8 mouse cellular contexts compared by ENCODE assay signal in the genomic region with DNA sequence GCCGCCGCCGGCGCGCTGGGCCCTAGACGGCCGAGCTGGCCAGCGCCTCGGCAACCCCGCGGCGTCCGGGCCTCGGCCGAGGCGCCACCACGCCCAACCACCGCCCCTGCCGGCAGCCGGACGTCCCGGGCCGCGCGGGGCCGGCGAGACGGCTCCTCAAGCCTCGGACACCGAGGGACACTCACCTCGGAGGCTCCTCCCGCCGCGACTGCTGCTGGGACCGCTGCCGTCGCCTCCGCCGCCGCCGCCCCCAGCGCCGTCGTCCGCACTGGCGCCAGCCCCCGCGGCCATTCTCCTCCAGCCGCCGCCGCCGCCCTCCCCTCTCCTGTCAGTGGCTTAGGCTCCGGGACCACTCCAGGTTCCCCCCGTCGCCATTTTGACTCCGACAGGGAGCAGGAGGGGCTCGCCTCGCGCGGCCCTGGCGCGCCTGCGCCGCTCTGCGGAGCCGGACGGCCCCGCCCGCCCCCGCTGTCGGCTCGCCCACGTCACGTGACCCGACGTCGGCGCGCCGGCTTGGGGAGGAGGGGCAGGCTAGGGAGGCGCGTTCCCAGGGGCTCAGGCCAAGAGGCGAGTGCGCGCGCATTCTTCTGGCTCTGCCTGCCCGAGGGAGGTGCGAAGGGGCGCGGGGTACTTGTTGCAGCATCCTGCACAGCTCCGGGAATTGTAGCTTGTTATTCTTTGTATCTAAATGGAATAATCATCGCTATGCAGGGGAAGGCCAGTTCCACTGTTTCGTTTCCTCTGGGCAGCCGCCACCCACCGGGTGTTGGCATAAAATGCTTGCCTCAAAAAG. TPM values are rescaled to one million over a fixed set of nuclear protein-coding genes. Genes with fewer than 3 reads are reported as not detected.
DNase-seq lines count a peak whose midpoint lies in the region; ATAC-seq lines count a peak whose summit lies in the region.

A gene (minus strand): TSS at position 441 of the 793 bp plus-strand sequence.

- peaks cover 31% of the 10 kb centered on the region for H3K4me1 ChIP-seq in megakaryocyte, embryonic 14.5 days

- H3K4me3 ChIP-seq in megakaryocyte, embryonic 14.5 days (replicated peaks) = peak within 1 kb of the TSS; percentile 92

- peak; percentile 85 for ATAC-seq in common myeloid progenitor, adult 5-6 weeks (replicated peaks; ENCODE audit: low read depth, poor library complexity, severe bottlenecking)

- H3K27me3 ChIP-seq in megakaryocyte, embryonic 14.5 days (replicated peaks) = peaks cover 5% of the 10 kb centered on the region

- DNase-seq in ZHBTc4 (ENCODE audit: low read depth, low spot score) = peak; percentile 97
- DNase-seq in gastrocnemius, adult 8-10 months (ENCODE audit: low spot score in 2 of 2) = peak; percentile 93 to 95
- peak; percentile 60 for DNase-seq in hindlimb bud, embryonic 11.5 days (ENCODE audit: extremely low spot score, low read depth, low spot score)
- peak; percentile 86 to 92 for DNase-seq in left cerebral cortex, adult 8-10 months (ENCODE audit: low spot score in 2 of 2)
- DNase-seq in right cerebral cortex, postnatal 10 days (ENCODE audit: low spot score in 2 of 2) = peak; percentile 96 to 98
- DNase-seq in urinary bladder, postnatal 25 days (ENCODE audit: low spot score) = peak; percentile 98

- no peaks in the 10 kb centered on the region for H3K9me3 ChIP-seq in megakaryocyte, embryonic 14.5 days

- no peaks in the 10 kb centered on the region for H3K36me3 ChIP-seq in megakaryocyte, embryonic 14.5 days (replicated peaks; ENCODE audit: low read length)

RNA-seq across cellular contexts. Expression of the gene that starts here (rescaled TPM):
- 21.4 and 25.6 TPM in 2 replicates for total RNA-seq in common myeloid progenitor, adult 5-6 weeks (2017)
- 10 to 100 TPM; 16.7 to 18.7 (median 17.1) TPM for total RNA-seq in gastrocnemius, adult 8-10 months (2022)
- total RNA-seq in left cerebral cortex, adult 8-10 months (2022) = 10 to 100 TPM; 18.7 to 20.7 (median 19.4) TPM
- polyA plus RNA-seq in megakaryocyte, embryonic 14.5 days (2012; ENCODE audit: insufficient read depth, low replicate concordance) = 0.26 and 0.35 TPM in 2 replicates

Comparison
In these comparisons a context has a peak if more than half of its experiments do, and no peak if none do; other contexts are left out.
1. Peak in every context shown above with its lines: DNase-seq, ATAC-seq and H3K4me3 ChIP-seq.